Mouse (Mus musculus): Measurements from ENCODE around the gene Zfp940. TPM values are rescaled to one million over a fixed set of nuclear protein-coding genes. Genes with fewer than 3 reads are reported as not detected.

Gene Zfp940
- total RNA-seq, 2 experiments from 2014 or later, result 0.16 to 0.36 TPM

- no peak for DNase-seq
Measured at GRCm38 (mm10) chr7:29807046-29807445, 46.4 kb downstream of the Zfp940 start.

- no peak for DNase-seq
Measured at GRCm38 (mm10) chr7:29792906-29793305, 60.6 kb downstream of the Zfp940 start.

GRCm38 (mm10) chr7:29785888-29786287, 67.6 kb downstream of the Zfp940 start:
- DNase-seq, result no peak

- no peak for DNase-seq
Measured at GRCm38 (mm10) chr7:29785023-29785422, 68.4 kb downstream of the Zfp940 start.

- peak; percentile 84 for DNase-seq
Measured at GRCm38 (mm10) chr7:29783871-29784551, 69.5 kb downstream of the Zfp940 start, which contains the start of gene Zfp30. Zfp30 (plus strand) TSS chr7:29783998.

Other genes with a start within 250 kb of the Zfp940 start
- not detected for gene Catsperg2, start 126.6 kb downstream of the Zfp940 start, total RNA-seq (2021)
- 10 to 100 TPM in 1 of 2 experiments, 1 to 10 TPM in 1; 9.3 to 11.2 TPM for gene Zfp84, start 85.1 kb downstream of the Zfp940 start, total RNA-seq (2021)
- 1 to 10 TPM; 3.5 to 5.0 TPM for gene Zfp30, start 69.7 kb downstream of the Zfp940 start, total RNA-seq (2021)
- 10 to 100 TPM in 1 of 2 experiments, 1 to 10 TPM in 1; 9.6 to 10.9 TPM for gene Zfp790, start 37.6 kb downstream of the Zfp940 start, total RNA-seq (2021)
- gene Zfp420, start 6.3 kb upstream of the Zfp940 start, total RNA-seq (2021), result 1 to 10 TPM; 2.5 to 4.3 TPM
- gene Zfp27, start 52.9 kb upstream of the Zfp940 start, total RNA-seq (2021), result 10 to 100 TPM in 1 of 2 experiments, 1 to 10 TPM in 1; 8.5 to 10.5 TPM
- gene Zfp383, start 54.6 kb upstream of the Zfp940 start, total RNA-seq (2021), result 10 to 100 TPM in 1 of 2 experiments, 1 to 10 TPM in 1; 9.5 to 12.6 TPM
- 1 to 10 TPM; 5.9 to 9.2 TPM for gene Zfp74, start 100.4 kb upstream of the Zfp940 start, total RNA-seq (2021)
- 10 to 100 TPM; 63.5 to 67.4 TPM for gene Zfp568, start 130.3 kb upstream of the Zfp940 start, total RNA-seq (2021)
- 1 to 10 TPM; 1.5 to 2.9 TPM for gene Zfp14, start 197.7 kb upstream of the Zfp940 start, total RNA-seq (2021)
- 1 to 10 TPM in 1 of 2 experiments, under 1 TPM in 1; 0.52 to 1.2 TPM for gene Zfp82, start 219.2 kb upstream of the Zfp940 start, total RNA-seq (2021)
- 1 to 10 TPM in 1 of 2 experiments, under 1 TPM in 1; 0.33 to 1.8 TPM for gene Gm26920, start 236.7 kb upstream of the Zfp940 start, total RNA-seq (2021)
- 1 to 10 TPM; 2.0 to 3.2 TPM for gene Zfp566, start 236.9 kb upstream of the Zfp940 start, total RNA-seq (2021)
- 10 to 100 TPM; 35.2 to 46.9 TPM for gene Zfp260, start 241.1 kb upstream of the Zfp940 start, total RNA-seq (2021)

Measured in gastrocnemius, postnatal 10 days (tissue).